Mouse (Mus musculus): ENCODE measurements around the gene Acap1. TPM values are rescaled to one million over a fixed set of nuclear protein-coding genes. Genes with fewer than 3 reads are reported as not detected.

Gene Acap1
- polyA plus RNA-seq, 1 experiment = 107 TPM

DNA sequence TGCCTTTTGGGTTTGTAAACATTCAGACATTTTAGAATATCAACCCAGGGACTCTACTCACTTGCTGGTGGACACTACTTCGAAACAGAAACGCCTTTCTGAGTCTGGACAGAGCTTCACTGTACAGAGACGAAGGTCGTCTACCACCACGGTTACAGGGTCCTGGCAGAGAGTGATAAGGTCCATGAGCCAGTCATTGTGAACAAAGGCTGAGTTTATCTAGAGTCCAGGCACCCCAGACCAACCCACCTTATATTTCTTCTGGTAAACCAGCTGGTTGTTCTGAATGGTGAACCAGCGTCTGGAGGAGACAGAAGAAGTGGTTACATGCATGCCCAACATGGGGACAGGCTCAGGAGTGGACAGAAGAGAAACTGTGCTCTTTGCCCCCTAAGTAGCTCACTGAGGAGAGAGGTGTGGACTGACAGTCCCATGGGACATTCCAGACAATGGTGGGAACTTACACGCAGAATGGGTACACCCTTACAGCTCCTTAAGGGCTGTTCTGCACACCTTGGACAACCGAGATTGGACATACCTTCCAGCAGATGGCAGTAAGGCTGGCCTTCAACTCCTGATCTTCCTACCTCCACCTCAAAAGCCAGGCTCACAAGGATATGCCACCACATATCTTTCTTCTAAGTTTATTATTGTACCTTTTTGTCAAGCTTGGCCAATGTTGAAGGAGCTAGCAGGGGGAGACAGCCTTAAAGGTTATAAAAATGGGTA lies 8.3 kb downstream of the Acap1 start:
- TF ChIP-seq GATA1 (IDR thresholded peaks at IDR 0.05; ENCODE audit: low read length) = no peak

DNA sequence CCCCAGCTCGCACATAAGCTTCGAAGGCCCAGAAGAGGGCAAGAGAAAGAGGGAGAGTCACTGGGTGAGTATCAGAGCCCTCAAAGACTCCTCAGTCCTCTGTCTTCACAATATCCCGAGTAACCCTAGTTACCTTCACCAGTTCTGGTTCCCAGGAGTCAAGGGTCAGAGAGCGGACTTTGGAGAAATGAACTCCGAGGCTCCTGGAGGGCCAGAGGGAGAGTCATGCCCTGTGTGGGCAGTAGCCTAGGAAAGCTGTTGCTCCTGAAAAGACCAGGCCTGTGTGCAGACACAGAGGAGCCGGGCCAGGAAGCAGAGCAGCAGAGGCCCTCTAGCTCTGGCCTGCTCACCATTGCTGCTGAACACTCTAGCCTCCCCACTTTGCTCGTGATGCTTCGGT lies 10.7 kb downstream of the Acap1 start:
- no peak for TF ChIP-seq GATA1 (IDR thresholded peaks at IDR 0.05; ENCODE audit: low read length)

DNA sequence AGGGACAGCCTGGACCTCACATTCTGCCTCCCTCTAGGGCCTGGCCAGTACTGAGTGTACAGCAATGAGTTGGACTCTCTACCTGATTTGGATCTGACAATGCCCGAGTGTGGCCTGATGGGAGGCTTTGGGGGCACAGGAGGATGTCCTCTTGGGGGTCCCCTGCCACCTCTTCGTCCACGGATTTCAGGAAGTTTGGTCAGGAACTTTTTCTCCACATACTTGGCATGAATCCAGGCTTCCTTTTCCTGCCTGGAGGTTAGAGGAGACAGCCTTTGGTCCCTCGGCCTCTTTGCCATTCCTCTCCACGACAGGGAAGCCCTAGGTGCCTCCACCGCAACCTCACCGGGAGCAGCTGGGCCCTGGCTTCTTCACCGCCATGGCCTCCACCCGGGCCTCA lies 11.1 kb downstream of the Acap1 start:
- TF ChIP-seq GATA1 (IDR thresholded peaks at IDR 0.05; ENCODE audit: low read length) = no peak

DNA sequence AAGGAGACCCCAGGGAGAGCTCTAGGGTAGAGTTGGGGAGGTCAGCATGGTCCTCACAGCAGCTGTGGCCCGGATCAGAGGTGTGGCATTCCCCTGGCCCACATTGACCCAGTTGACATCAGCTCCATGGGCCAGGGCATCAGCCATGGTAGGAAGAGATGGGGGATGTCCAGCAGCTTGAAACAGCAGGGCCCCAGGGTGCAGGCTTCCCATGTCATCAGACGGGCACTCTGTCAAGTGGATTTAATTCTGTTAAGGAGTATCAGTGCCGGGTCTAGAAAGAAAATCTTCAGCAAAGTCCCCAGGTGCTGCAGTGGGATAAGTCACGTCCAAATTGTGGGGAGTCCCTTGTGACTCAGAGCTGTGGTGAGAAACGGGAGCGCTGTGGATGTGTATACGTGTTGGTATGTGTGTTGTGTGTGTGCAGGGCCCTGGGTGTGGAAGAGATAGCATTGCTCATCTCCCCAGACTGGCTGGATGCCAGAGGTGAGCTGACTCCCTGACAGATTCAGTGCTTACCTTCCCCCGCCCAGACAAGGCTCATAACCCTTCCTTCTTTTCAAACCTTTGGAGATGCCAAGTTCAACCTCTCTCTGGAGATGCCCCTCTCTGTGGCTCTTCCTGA lies 11.7 kb downstream of the Acap1 start:
- no peak for TF ChIP-seq GATA1 (IDR thresholded peaks at IDR 0.05; ENCODE audit: low read length)

DNA sequence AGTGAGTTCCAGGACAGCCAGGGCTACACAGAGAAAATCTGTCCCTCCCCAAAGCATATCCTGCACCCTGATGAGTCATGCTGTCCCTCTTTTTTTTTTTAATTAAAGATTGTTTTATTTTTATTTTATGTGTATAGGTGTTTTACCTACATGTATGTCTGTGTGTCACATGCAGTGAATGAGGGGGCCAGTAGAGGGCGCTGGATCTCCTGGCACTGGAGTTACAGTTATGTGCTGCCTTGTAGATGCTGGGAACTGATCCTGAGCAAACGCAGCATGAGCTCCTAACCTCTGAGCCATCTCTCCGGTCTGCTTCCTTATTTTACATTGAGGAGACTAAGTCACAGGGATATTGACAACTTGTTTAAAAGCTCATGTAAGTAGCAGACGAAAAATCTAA lies 12.3 kb downstream of the Acap1 start:
- TF ChIP-seq GATA1 (IDR thresholded peaks at IDR 0.05; ENCODE audit: low read length) = no peak

DNA sequence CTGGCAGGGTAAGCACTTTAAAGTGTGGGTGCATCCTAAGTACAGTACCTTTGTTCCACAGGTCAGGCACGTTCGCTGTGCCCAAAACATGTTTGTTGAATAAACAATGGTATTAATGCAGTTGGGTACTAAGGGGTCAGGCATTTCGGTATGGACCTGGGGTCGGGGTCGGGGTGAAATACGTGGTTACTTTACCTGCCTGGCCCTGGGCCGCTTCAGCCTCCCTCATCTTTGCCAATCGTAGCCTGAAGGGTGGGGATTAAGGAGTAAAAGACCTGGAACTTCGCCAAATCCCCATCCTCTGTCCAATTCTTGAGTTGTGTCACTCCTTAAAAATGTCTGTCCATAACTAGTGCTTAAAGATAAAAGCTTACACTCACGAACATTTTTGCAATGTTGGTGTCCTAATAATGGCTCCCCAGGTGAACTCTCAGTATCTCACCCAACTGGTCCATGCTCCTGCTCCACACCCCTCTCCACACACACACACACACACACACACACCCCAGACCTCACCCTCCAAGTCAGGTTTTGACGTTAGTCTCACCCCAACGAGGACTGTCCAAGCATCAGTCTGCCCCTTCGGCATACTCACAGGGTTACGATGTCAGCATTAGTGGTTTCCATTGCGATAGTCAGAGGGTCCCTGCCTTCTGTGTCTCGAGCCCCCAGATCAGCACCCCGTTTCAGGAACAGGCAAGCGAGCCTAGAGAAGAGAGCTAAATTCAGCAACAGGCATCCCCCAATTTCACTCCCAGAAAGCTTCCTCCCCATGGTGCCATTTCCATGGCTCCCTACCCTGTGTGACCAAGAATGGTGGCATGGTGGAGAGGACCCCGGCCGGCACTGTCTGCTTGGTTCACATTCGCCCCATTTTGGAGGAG lies 13.3 kb downstream of the Acap1 start:
- no peak for TF ChIP-seq GATA1 (IDR thresholded peaks at IDR 0.05; ENCODE audit: low read length)

DNA sequence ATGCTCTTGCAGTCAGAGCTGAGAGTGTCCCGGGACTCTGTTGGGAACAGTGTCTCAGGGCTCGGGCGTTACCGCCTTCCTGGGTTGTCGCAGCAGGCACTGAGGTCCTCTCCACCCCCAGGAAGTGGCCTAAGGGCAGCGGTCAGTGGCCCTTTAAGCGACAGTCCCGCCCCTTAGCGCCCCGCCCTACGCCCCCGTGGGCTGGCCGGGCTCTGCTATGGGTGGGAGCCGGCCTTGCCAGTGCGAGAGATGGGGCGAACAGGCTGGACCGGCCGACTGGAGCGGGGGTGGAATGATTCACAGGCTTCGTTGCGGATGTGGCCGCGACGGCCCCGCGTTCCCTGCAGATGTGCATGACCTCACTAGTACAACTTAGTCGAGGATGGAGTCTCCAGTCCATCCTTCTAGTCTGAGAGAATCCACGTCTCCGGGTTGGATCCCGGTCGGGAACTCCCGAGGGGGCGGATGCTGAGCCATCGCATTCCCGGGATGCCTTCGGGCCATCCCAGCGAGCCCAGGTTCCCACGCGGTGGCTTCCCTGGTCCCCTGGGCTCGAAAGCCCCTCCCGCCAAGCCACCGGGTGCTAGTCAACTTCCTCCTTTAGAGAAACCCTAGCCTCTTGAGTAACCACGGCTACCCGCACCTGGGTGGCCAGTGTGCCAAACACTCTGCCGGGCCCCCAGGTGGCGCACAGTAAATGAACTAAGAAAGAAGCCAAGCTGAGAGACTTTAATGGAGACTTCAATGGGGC lies 14.3 kb downstream of the Acap1 start, which contains the start of gene Kctd11:
Gene Kctd11, minus strand, starts transcription at position 554 of the 751 bp plus-strand sequence.
- TF ChIP-seq GATA1 (IDR thresholded peaks at IDR 0.05; ENCODE audit: low read length) = no peak

DNA sequence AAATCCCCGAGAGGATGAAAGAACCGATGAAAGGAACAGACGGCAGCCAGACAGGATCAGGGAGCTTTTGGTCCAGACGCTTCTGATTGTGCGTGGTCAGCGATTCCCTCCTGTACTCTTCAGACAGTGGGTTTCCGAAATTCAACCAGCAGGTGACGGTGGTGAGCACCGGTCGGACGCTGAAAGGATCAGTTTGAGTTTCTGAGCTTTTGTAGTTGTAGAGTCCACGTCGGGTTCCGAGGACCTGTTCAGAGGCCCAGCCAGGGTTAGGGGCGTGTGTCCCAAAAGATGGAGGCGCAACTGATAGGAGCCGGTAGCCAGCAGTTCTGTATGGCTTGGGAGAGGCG lies 14.9 kb downstream of the Acap1 start:
- no peak for TF ChIP-seq GATA1 (IDR thresholded peaks at IDR 0.05; ENCODE audit: low read length)

DNA sequence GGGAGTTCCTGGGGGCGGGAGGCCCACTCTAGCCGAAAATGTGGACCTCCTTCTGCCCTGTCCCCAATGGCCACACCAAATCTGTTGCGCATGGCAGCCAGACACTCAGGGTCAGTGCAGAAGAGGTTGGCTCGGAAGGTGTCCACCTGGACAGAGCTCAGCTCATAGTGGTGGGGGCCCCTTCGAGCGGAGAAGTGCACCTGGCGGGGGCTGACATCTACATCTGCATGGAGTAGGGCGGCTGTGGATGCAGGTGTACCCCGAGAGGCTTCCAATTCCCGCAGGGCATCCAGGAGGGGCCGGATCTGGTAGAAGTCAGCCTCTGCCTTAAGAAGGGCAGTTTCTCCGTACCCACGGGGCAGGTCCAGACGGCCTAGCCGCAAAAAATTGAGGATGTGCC lies 15.6 kb downstream of the Acap1 start:
- no peak for TF ChIP-seq GATA1 (IDR thresholded peaks at IDR 0.05; ENCODE audit: low read length)

DNA sequence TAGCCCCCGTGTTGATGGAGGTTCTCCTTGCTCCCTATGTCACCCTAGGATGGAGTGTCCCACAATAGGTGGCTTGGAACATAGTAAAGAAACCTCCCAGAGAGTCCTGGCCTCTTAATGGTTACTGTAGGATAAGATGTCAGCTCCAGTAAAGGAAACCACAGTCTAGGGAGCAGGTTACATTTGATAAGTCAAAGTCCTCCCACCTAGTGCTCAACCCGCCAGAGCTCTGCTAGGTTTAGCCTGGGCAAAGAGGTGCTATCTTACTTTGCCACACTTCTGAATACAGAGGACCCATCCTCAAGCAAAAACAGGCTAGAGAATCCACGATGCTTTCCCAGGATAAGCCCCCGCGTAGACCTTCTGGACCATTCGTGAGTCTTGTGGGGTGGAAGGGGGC lies 16.4 kb downstream of the Acap1 start:
- no peak for TF ChIP-seq GATA1 (IDR thresholded peaks at IDR 0.05; ENCODE audit: low read length)

DNA sequence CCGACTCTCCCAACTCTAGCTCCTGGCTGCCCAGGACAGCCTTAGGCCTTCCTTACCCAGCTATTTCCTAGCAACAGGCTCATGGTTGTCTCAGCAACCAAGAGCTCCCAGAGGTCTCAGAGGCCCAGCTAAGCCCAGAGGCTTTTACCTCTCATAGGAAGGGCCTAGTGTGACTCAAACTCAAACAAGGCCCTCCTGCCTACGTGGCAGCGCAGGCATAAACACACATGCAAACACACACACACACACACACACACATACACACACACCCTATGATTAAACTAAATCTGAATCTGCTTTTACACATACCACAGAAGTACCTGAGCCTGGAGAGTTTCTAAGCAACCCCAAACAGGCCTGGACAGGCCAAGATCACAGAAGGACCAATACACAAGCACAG lies 16.9 kb downstream of the Acap1 start:
- no peak for TF ChIP-seq GATA1 (IDR thresholded peaks at IDR 0.05; ENCODE audit: low read length)

DNA sequence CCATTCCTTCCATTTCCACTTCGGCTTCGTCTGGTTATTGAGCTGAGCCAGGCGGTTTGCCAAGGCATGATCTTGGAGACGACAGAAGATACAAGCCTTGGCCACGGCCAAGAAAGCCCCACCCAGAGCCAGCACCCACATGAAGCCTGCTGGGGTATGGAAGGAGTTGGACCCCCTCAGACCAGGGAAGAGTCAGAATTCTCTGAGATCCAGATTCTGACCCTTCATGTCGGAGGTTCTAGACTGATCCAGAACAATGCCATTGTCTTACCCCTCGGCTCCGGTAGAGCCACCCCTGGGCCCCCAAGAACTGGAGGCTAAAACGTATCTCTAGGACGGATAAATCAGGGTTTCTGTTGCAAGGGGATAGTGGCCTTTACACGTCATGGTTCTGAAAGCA lies 17.5 kb downstream of the Acap1 start, which contains the start of gene Tmem95:
Gene Tmem95, minus strand, starts transcription at position 141 of the 400 bp plus-strand sequence.
- TF ChIP-seq GATA1 (IDR thresholded peaks at IDR 0.05; ENCODE audit: low read length) = no peak

DNA sequence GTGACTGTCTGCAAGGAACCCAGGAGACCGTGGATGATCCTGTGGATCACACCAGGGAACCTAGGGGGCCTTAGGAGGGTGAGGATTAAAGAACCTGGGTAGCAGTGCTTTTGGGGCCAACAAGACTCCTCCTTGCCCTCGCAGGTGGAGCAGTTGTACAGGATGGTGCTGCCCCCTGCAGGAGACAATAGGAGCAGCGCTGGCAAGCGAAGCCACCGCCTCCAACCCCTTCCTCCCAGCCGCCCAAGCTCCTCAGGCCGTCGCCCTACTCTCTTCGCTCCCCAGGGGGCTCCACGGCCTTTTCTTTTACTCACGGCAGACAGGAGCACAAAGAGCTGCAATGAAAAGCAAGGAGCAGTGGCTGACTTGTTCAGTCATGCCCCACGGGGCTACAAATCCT lies 18.5 kb downstream of the Acap1 start:
- TF ChIP-seq GATA1 (IDR thresholded peaks at IDR 0.05; ENCODE audit: low read length) = no peak

DNA sequence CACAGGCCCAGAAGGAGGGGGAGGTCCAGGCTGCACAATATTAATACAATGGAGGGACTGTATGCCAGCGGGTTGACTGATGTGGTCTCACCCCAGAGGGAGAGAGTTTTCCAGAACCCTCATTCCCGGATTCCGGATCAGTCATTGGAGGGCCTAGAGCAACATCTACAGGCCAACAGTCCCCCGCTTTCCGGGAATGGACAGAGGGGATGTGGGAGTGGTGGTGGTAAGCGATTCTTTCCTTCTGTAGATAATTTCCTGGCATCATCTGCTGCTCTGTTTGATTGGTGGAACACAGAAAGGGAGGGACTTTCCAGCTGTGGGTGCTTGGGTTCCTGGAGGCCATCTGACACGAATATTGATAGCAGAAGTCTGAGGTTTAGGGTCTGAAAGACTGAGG lies 19.2 kb downstream of the Acap1 start:
- no peak for TF ChIP-seq GATA1 (IDR thresholded peaks at IDR 0.05; ENCODE audit: low read length)

DNA sequence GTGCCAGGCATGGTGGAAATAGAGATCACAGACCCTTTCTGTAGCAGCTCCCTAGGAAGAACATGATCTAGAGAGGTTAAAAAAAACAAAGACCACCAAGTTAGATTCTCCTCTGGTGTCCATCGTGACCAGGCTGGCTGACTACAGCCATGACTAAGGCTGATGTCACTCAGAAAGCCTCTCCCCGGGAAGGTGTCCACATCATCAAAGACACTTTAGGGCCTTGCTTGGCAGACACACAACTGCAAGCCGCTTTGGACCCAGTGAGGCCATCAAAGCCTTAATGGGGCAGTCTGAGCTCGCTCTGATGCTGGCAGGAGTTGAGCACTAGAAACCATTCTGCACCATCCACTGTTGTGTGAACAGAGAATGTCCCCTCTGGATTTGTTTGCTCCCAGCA lies 22.9 kb downstream of the Acap1 start:
- no peak for TF ChIP-seq GATA1 (IDR thresholded peaks at IDR 0.05; ENCODE audit: low read length)

DNA sequence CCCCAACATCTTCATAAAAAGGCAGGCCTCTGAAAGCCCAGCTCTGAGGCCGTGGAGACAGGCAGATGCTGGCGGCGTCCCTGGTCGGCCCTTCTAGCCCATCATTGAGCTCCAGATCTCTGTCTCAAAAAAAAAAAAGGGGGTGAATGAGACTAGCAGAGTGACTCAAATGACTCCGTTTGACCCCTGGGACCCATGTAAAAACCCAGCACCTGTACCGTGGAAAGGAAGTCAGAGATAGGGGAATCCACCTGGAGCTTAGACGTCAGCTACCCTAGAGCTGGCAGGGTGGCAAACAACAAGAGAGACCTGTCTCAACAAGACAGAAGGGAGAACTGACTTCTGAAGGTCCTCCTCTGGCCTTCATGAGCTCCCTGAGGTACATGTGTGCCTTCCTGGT lies 23.5 kb downstream of the Acap1 start:
- TF ChIP-seq GATA1 (IDR thresholded peaks at IDR 0.05; ENCODE audit: low read length) = no peak

Measured in G1E-ER4 (cell line).